Mouse (Mus musculus) retina, embryonic 14.5 days (tissue): ENCODE measurements around the gene Tada3.

Experiments
- DNase-seq: peaks from one replicate; pipeline ENCODE4 v3.0.0-alpha.2; 2015; ENCODE audit warnings: low spot score

Gene Tada3

GRCm38 (mm10) chr6:113377496-113378385 lies at the start of gene Tada3, which contains the start of gene Arpc4:
Gene Tada3 (minus strand): TSS chr6:113377883.
Gene Arpc4 (plus strand): TSS chr6:113378115.
- DNase-seq, result peak; percentile 96

- DNase-seq, result peak; percentile 61
Measured at GRCm38 (mm10) chr6:113427397-113427796, 49.7 kb upstream of the Tada3 start.

- no peak for DNase-seq
Measured at GRCm38 (mm10) chr6:113426696-113427095, 49.0 kb upstream of the Tada3 start.

GRCm38 (mm10) chr6:113424187-113424586 lies 46.5 kb upstream of the Tada3 start:
- no peak for DNase-seq

- DNase-seq, result no peak
Measured at GRCm38 (mm10) chr6:113423000-113423399, 45.3 kb upstream of the Tada3 start.

- peak; percentile 99 for DNase-seq
Measured at GRCm38 (mm10) chr6:113419199-113419587, 41.5 kb upstream of the Tada3 start, which contains the start of gene Rpusd3. Gene Rpusd3 (minus strand): TSS chr6:113419340.

- DNase-seq, result no peak
Measured at GRCm38 (mm10) chr6:113418441-113419198, 40.9 kb upstream of the Tada3 start.

- no peak for DNase-seq
Measured at GRCm38 (mm10) chr6:113416416-113416815, 38.7 kb upstream of the Tada3 start.

- no peak for DNase-seq
Measured at GRCm38 (mm10) chr6:113410001-113410400, 32.3 kb upstream of the Tada3 start.

GRCm38 (mm10) chr6:113406683-113407082 lies 29.0 kb upstream of the Tada3 start:
- DNase-seq, result peak; percentile 15

- DNase-seq, result no peak
Measured at GRCm38 (mm10) chr6:113405483-113405882, 27.8 kb upstream of the Tada3 start.

- DNase-seq, result no peak
Measured at GRCm38 (mm10) chr6:113404649-113405448, 27.2 kb upstream of the Tada3 start.

GRCm38 (mm10) chr6:113402094-113402493 lies 24.4 kb upstream of the Tada3 start:
- DNase-seq, result no peak

GRCm38 (mm10) chr6:113396270-113397030 lies 18.8 kb upstream of the Tada3 start:
- no peak for DNase-seq

GRCm38 (mm10) chr6:113395501-113395900 lies 17.8 kb upstream of the Tada3 start:
- DNase-seq, result no peak

GRCm38 (mm10) chr6:113394811-113395210 lies 17.1 kb upstream of the Tada3 start:
- no peak for DNase-seq

GRCm38 (mm10) chr6:113393951-113394350 lies 16.3 kb upstream of the Tada3 start:
- DNase-seq, result no peak

- DNase-seq, result peak; percentile 77
Measured at GRCm38 (mm10) chr6:113392387-113393071, 14.8 kb upstream of the Tada3 start.

GRCm38 (mm10) chr6:113392015-113392386 lies 14.3 kb upstream of the Tada3 start:
- no peak for DNase-seq

GRCm38 (mm10) chr6:113390715-113391114 lies 13.0 kb upstream of the Tada3 start:
- DNase-seq, result no peak

GRCm38 (mm10) chr6:113388960-113389359 lies 11.3 kb upstream of the Tada3 start, which contains the start of gene Ttll3:
Gene Ttll3 (plus strand): TSS chr6:113389260.
- DNase-seq, result no peak
